Mouse (Mus musculus) liver, postnatal 0 days (tissue): Measurements from ENCODE around the gene Ctns.

Experiments
- CTCF ChIP-seq: sonication (generic); IDR thresholded peaks from 2 replicates; pipeline ENCODE4 v1.5.1; 2016; ENCODE audit warnings: antibody characterized with exemption, low read depth
- EP300 ChIP-seq: IDR thresholded peaks from 2 replicates; pipeline ENCODE4 v1.6.1; 2016; ENCODE audit warnings: antibody characterized with exemption, low read depth, mild to moderate bottlenecking

DNA sequence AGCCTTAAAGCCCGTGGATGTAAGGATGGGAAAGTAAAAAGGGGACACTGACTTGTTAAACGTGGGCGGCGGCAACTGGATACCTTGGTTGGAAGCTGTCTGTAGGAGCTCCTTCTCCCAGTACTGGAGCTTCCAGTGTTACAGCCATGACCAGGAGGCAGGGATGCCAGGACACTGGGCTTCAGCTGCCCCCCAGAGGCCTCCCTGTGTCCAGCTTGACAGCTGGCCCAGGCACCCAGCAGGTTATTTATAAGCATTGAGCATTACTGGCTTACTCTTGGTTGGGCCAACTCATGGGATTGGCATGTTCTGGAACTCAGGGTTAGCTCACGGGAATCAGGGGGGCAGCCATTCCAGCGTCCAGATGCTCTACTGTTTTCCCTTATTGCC lies 38.0 kb downstream of the Ctns start:
- no peak for TF ChIP-seq CTCF
- TF ChIP-seq EP300, result no peak
